ENCODE assay signal across 20 mouse cellular contexts in genomic region chr4:58304564-58304963, GRCm38 (mm10). TPM values are rescaled to one million over a fixed set of nuclear protein-coding genes. Genes with fewer than 3 reads are reported as not detected.
DNase-seq lines count a peak whose midpoint lies in the region; ATAC-seq and TF ChIP-seq lines count a peak whose summit lies in the region.
"Had no signal": no experiment of that assay in that cellular context is flagged by ENCODE, and none has a peak within 500 bp of the region (broad histone marks: within the 10 kb centered on the region; RNA-seq: fewer than 3 reads in every experiment).

No protein-coding gene starts in this region.

- no peak for TF ChIP-seq POLR2A in MEL (IDR thresholded peaks at IDR 0.05; ENCODE audit: control insufficient read depth in 1 of 2, insufficient read depth in 1 of 2, low read depth in 1 of 2, low read length in 2 of 2, poor library complexity in 1 of 2)

- no peak overlapping the region for H3K4me3 ChIP-seq in kidney, embryonic 15.5 days (replicated peaks)
- H3K4me3 ChIP-seq in MEL (ENCODE audit: control insufficient read depth in 1 of 2, insufficient read depth in 1 of 2, low read depth in 2 of 2, low read length in 2 of 2): peak overlapping the region; percentile 12 to 28; a peak in 3 of 4 replicates
- peak overlapping the region; percentile 82 for H3K4me3 ChIP-seq in megakaryocyte, embryonic 14.5 days (replicated peaks)
- H3K4me3 ChIP-seq: embryonic facial prominence, embryonic 15.5 days; forebrain, embryonic 10.5 days; hindbrain, embryonic 10.5 days; limb, embryonic 13.5 days; midbrain, embryonic 15.5 days had no signal

- no peak for DNase-seq in kidney, adult 9 months
- DNase-seq in 416B (ENCODE audit: low read depth) (peak; percentile 88), MEL (ENCODE audit: low read depth, low spot score) (peak; percentile 80)
- no peak for DNase-seq in urinary bladder, postnatal 4 days (ENCODE audit: low spot score in 2 of 2)
- no peak for DNase-seq in cerebellum, adult 11-12 months
- DNase-seq: cerebellum, adult 9-11 months; embryo, embryonic 11 days; kidney, postnatal 36 days; lung, adult 2 months; right cerebral cortex, adult 18-20 months; thymus, adult 2 months had no signal

- H3K79me2 ChIP-seq in MEL (ENCODE audit: control insufficient read depth, insufficient read depth, low read length, poor library complexity): no peaks in the 10 kb centered on the region

- peak; percentile 78 to 82 for TF ChIP-seq EP300 in MEL (IDR thresholded peaks at IDR 0.05; ENCODE audit: low read depth in 1 of 2, low read length in 2 of 2)

- no peaks in the 10 kb centered on the region for H3K36me3 ChIP-seq in kidney, embryonic 15.5 days
- H3K36me3 ChIP-seq in MEL (ENCODE audit: control insufficient read depth in 1 of 2, insufficient read depth in 2 of 2, low read length in 2 of 2): peaks cover 0 to 6% of the 10 kb centered on the region in 2 experiments; a peak in 2 of 4 replicates
- no peaks in the 10 kb centered on the region for H3K36me3 ChIP-seq in megakaryocyte, embryonic 14.5 days (replicated peaks; ENCODE audit: low read length)
- H3K36me3 ChIP-seq: embryonic facial prominence, embryonic 15.5 days; forebrain, embryonic 10.5 days; hindbrain, embryonic 10.5 days; limb, embryonic 13.5 days; midbrain, embryonic 15.5 days had no signal

- H3K4me2 ChIP-seq in kidney, embryonic 15.5 days: peak overlapping the region; percentile 31; the same call in 1 of the 2 replicates
- H3K4me2 ChIP-seq: embryonic facial prominence, embryonic 15.5 days; limb, embryonic 13.5 days; midbrain, embryonic 15.5 days had no signal

- peaks cover 29% of the 10 kb centered on the region for H3K4me1 ChIP-seq in kidney, embryonic 15.5 days
- H3K4me1 ChIP-seq in MEL (ENCODE audit: control insufficient read depth in 1 of 2, insufficient read depth in 2 of 2, low read length in 2 of 2): peaks cover 3% of the 10 kb centered on the region in 2 experiments
- H3K4me1 ChIP-seq in megakaryocyte, embryonic 14.5 days: peaks cover 35% of the 10 kb centered on the region
- H3K4me1 ChIP-seq: forebrain, embryonic 10.5 days; hindbrain, embryonic 10.5 days; midbrain, embryonic 15.5 days had no signal

- no peak for TF ChIP-seq CTCF in MEL (IDR thresholded peaks at IDR 0.05 in 2 of 3, conservative IDR thresholded peaks at IDR 0.05 in 1 of 3; ENCODE audit: control insufficient read depth in 1 of 3, insufficient read depth in 1 of 3, low read depth in 2 of 3, low read length in 3 of 3, poor library complexity in 1 of 3, severe bottlenecking in 1 of 3)

- no peak overlapping the region for H3K9ac ChIP-seq in kidney, embryonic 15.5 days
- peak overlapping the region; percentile 27; the same call in 1 of the 2 replicates for H3K9ac ChIP-seq in MEL (ENCODE audit: control insufficient read depth, low read depth, low read length, poor library complexity, severe bottlenecking)
- H3K9ac ChIP-seq: embryonic facial prominence, embryonic 15.5 days; limb, embryonic 13.5 days; midbrain, embryonic 15.5 days had no signal

- TF ChIP-seq RAD21 in MEL (IDR thresholded peaks at IDR 0.05; ENCODE audit: low read depth, low read length): no peak

- H3K27me3 ChIP-seq in kidney, embryonic 15.5 days: no peaks in the 10 kb centered on the region
- H3K27me3 ChIP-seq in MEL (ENCODE audit: control insufficient read depth in 1 of 2, insufficient read depth in 2 of 2, low read length in 2 of 2): no peaks in the 10 kb centered on the region
- H3K27me3 ChIP-seq in megakaryocyte, embryonic 14.5 days (replicated peaks): no peaks in the 10 kb centered on the region
- H3K27me3 ChIP-seq: embryonic facial prominence, embryonic 15.5 days; limb, embryonic 13.5 days; midbrain, embryonic 15.5 days; Patski had no signal

- peak; percentile 76; the same call in 1 of the 2 replicates for ATAC-seq in kidney, embryonic 15.5 days (replicated peaks; ENCODE audit: low FRiP score)
- ATAC-seq: midbrain, embryonic 15.5 days; Patski had no signal

- H3K27ac ChIP-seq in kidney, embryonic 15.5 days: no peak overlapping the region
- H3K27ac ChIP-seq in MEL (ENCODE audit: control insufficient read depth, low read depth, low read length): peak overlapping the region; percentile 34; the same call in 1 of the 2 replicates
- H3K27ac ChIP-seq: embryonic facial prominence, embryonic 15.5 days; forebrain, embryonic 10.5 days; hindbrain, embryonic 10.5 days; limb, embryonic 13.5 days; macrophage; midbrain, embryonic 15.5 days had no signal

- H3K9me3 ChIP-seq in kidney, embryonic 15.5 days (replicated peaks): no peaks in the 10 kb centered on the region
- H3K9me3 ChIP-seq in MEL (replicated peaks; ENCODE audit: insufficient read depth, low read length): no peaks in the 10 kb centered on the region
- 0 out of 2 replicates have a peak, but pooled peaks cover 3% of the 10 kb centered on the region for H3K9me3 ChIP-seq in megakaryocyte, embryonic 14.5 days
- H3K9me3 ChIP-seq: embryonic facial prominence, embryonic 15.5 days; forebrain, embryonic 10.5 days; hindbrain, embryonic 10.5 days; limb, embryonic 13.5 days; midbrain, embryonic 15.5 days had no signal

- WGBS in kidney, embryonic 15.5 days: 6% methylated on average over 7 of the region's 7 CpGs

TF ChIP-seq in MEL, 35 proteins besides CTCF, POLR2A, EP300 and RAD21:
- TF ChIP-seq MYB (IDR thresholded peaks at IDR 0.05; ENCODE audit: low read depth, low read length): peak; percentile 62
- TF ChIP-seq MAZ (IDR thresholded peaks at IDR 0.05; ENCODE audit: low read depth, low read length): no peak
- TF ChIP-seq BHLHE40 (IDR thresholded peaks at IDR 0.05; ENCODE audit: borderline replicate concordance, low read depth, low read length): peak; percentile 75; the same call in 1 of the 2 replicates
- peak; percentile 41; the same call in 1 of the 2 replicates for TF ChIP-seq RCOR1 (IDR thresholded peaks at IDR 0.05; ENCODE audit: low read depth, low read length)
- TF ChIP-seq JUND (IDR thresholded peaks at IDR 0.05; ENCODE audit: low read depth, low read length): peak; percentile 71; the same call in 1 of the 2 replicates
- no peak for TF ChIP-seq POLR2AphosphoS5 (IDR thresholded peaks at IDR 0.05; ENCODE audit: borderline replicate concordance, low read depth, low read length)
TF ChIP-seq in MEL: peak in this region for 4.

RNA-seq across cellular contexts. Expression of gene Musk, which starts 18.8 kb away (rescaled TPM):
- 0.40 and 0.45 TPM in 2 replicates for polyA plus RNA-seq in kidney, embryonic 15.5 days (2015; fragmentation: Nextera tagmentation; extraction: Ambion mirVana)
- total RNA-seq in MEL (2012; rRNA removed): not detected in 2 replicates
- polyA plus RNA-seq in MEL (2012; ENCODE audit: insufficient read depth in 1 of 2, insufficient read length in 2 of 2, low read depth in 1 of 2, low replicate concordance in 2 of 2, missing spikeins in 1 of 2): not detected
- not detected in 2 replicates for polyA plus RNA-seq in megakaryocyte, embryonic 14.5 days (2012; ENCODE audit: insufficient read depth, low replicate concordance)
- polyA plus RNA-seq: macrophage; midbrain, embryonic 15.5 days; Patski had no signal

Comparison
In these comparisons a context has a peak if more than half of its experiments do, and no peak if none do; other contexts are left out.
1. DNase-seq: peak in 416B (single experiment) and MEL (single experiment); none in kidney, adult 9 months (single experiment), urinary bladder, postnatal 4 days (0 of 2) and cerebellum, adult 11-12 months (single experiment).